Mouse (Mus musculus): ENCODE results near the gene Fam92b. TPM values are rescaled to one million over a fixed set of nuclear protein-coding genes. Genes with fewer than 3 reads are reported as not detected.

Fam92b gene
- polyA plus RNA-seq, 1 experiment from 2014 or later = 0.27 TPM

DNA sequence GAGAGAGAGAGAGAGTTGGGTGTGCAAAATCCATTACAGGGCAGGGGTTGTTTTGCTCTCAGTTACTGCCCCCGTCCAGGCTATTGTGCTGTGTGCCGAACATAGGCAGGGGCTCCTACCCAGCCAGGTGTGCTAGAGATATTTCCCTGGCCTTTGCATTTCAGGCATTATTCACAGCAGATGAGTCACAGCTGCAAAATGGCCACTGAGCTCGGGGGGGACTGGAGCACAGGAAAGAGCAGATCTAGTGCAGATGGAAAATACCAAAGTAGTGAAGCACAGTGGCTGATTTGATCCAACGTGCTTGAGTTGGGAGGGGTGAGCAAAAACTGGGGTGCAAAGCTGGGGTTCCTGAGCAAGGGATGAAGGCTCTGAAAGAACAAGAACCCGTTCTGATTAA, 56.3 kb downstream of the Fam92b start:
- DNase-seq (ENCODE audit: low spot score) (no peak), ATAC-seq (ENCODE audit: insufficient number of reproducible peaks, low FRiP score, low TSS enrichment, low read depth) (no peak)
- Histone ChIP-seq H3K4me2 (ENCODE audit: low read depth, severe bottlenecking) (no peak overlapping the region), H3K4me1 (ENCODE audit: control insufficient read depth, insufficient read depth, low read length) (no peaks in the 10 kb centered on the region), H3K9me3 (ENCODE audit: control insufficient read depth, low read length) (no peaks in the 10 kb centered on the region), H3K4me3 (ENCODE audit: low read depth, low read length) (no peak overlapping the region), H3K9ac (ENCODE audit: low read length) (no peak overlapping the region), H3K27me3 (ENCODE audit: control insufficient read depth, insufficient read depth, low read length) (peaks cover 14% of the 10 kb centered on the region; the same call in 1 of the 2 replicates), H3K36me3 (ENCODE audit: control insufficient read depth, insufficient read depth, low read length) (no peaks in the 10 kb centered on the region), H3K27ac (replicated peaks; ENCODE audit: low read depth, low read length) (no peak overlapping the region)
- WGBS = 72% methylated on average over 5 of the region's 5 CpGs

- DNase-seq (ENCODE audit: low spot score) = no peak
- Histone ChIP-seq H3K9me3 (ENCODE audit: control insufficient read depth, low read length) (no peaks in the 10 kb centered on the region), H3K27me3 (ENCODE audit: control insufficient read depth, insufficient read depth, low read length) (peaks cover 23% of the 10 kb centered on the region), H3K9ac (ENCODE audit: low read length) (no peak overlapping the region), H3K4me2 (ENCODE audit: low read depth, severe bottlenecking) (no peak overlapping the region), H3K4me3 (ENCODE audit: low read depth, low read length) (no peak overlapping the region), H3K36me3 (ENCODE audit: control insufficient read depth, insufficient read depth, low read length) (no peaks in the 10 kb centered on the region), H3K27ac (replicated peaks; ENCODE audit: low read depth, low read length) (no peak overlapping the region), H3K4me1 (ENCODE audit: control insufficient read depth, insufficient read depth, low read length) (no peaks in the 10 kb centered on the region)
- 84% methylated on average over 6 of the region's 6 CpGs for WGBS
- ATAC-seq (ENCODE audit: insufficient number of reproducible peaks, low FRiP score, low TSS enrichment, low read depth) = no peak
Observed at GRCm38 (mm10) chr8:120119931-120120330, 57.3 kb downstream of the Fam92b start.

GRCm38 (mm10) chr8:120119429-120119828, 57.8 kb downstream of the Fam92b start:
- ATAC-seq (ENCODE audit: insufficient number of reproducible peaks, low FRiP score, low TSS enrichment, low read depth) = no peak
- Histone ChIP-seq H3K4me3 (ENCODE audit: low read depth, low read length) (no peak overlapping the region), H3K27ac (replicated peaks; ENCODE audit: low read depth, low read length) (no peak overlapping the region), H3K9ac (ENCODE audit: low read length) (no peak overlapping the region), H3K9me3 (ENCODE audit: control insufficient read depth, low read length) (no peaks in the 10 kb centered on the region), H3K27me3 (ENCODE audit: control insufficient read depth, insufficient read depth, low read length) (peaks cover 28% of the 10 kb centered on the region), H3K36me3 (ENCODE audit: control insufficient read depth, insufficient read depth, low read length) (no peaks in the 10 kb centered on the region), H3K4me1 (ENCODE audit: control insufficient read depth, insufficient read depth, low read length) (0 out of 2 replicates have a peak, but pooled peaks cover 3% of the 10 kb centered on the region), H3K4me2 (ENCODE audit: low read depth, severe bottlenecking) (no peak overlapping the region)
- 52% methylated on average over 3 of the region's 3 CpGs for WGBS
- DNase-seq (ENCODE audit: low spot score) = no peak

DNA sequence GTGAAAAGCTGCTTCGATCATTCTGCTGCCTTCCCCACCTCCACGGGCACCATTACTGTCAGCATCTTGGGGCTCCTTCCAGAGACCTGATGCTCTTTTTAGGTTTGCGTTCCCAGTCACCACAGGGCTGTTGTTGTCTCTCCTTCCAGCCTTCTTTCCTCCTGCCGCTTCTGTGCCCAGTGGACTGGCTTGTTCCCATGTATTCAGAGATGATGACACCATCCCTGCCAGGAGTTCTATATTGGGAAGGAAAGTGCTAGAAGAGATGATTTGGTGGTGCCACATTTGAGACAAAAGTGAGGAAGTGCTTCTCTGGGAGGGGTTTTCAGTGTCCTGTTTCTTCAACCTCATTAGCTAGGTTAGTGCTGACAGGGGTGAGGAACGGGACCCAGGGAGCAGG, 58.4 kb downstream of the Fam92b start:
- Histone ChIP-seq H3K4me3 (ENCODE audit: low read depth, low read length) (no peak overlapping the region), H3K4me1 (ENCODE audit: control insufficient read depth, insufficient read depth, low read length) (0 out of 2 replicates have a peak, but pooled peaks cover 3% of the 10 kb centered on the region), H3K9me3 (ENCODE audit: control insufficient read depth, low read length) (no peaks in the 10 kb centered on the region), H3K27me3 (ENCODE audit: control insufficient read depth, insufficient read depth, low read length) (peaks cover 32% of the 10 kb centered on the region), H3K36me3 (ENCODE audit: control insufficient read depth, insufficient read depth, low read length) (no peaks in the 10 kb centered on the region), H3K9ac (ENCODE audit: low read length) (no peak overlapping the region), H3K27ac (replicated peaks; ENCODE audit: low read depth, low read length) (no peak overlapping the region), H3K4me2 (ENCODE audit: low read depth, severe bottlenecking) (no peak overlapping the region)
- no peak for ATAC-seq (ENCODE audit: insufficient number of reproducible peaks, low FRiP score, low TSS enrichment, low read depth)
- 75% methylated on average over 5 of the region's 5 CpGs for WGBS
- no peak for DNase-seq (ENCODE audit: low spot score)

DNA sequence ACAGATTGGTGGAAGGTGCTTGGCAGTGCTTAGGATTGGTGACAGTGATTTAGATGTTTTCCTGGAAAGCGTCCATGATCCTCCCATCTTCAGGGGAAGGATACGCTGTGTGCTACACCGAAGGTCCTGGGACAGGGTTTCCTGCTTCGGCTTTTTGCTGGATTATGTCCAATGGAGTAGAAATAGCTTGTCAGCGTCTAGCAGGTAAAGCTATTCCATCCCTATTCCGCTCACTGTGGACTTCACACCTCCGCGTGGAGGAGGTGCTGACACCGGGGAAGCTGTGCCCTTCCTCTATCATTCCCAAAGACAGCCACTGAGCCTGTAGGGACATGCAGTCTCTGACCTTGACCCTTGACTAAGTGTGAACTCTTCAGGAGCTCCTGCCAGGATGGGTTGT, 59.1 kb downstream of the Fam92b start:
- 0 out of 2 replicates have a peak, but pooled peaks cover 3% of the 10 kb centered on the region for H3K4me1 ChIP-seq (ENCODE audit: control insufficient read depth, insufficient read depth, low read length)
- no peak overlapping the region for H3K4me2 ChIP-seq (ENCODE audit: low read depth, severe bottlenecking)
- ATAC-seq (ENCODE audit: insufficient number of reproducible peaks, low FRiP score, low TSS enrichment, low read depth) = no peak
- peaks cover 32% of the 10 kb centered on the region for H3K27me3 ChIP-seq (ENCODE audit: control insufficient read depth, insufficient read depth, low read length)
- H3K9me3 ChIP-seq (ENCODE audit: control insufficient read depth, low read length) = no peaks in the 10 kb centered on the region
- 86% methylated on average over 9 of the region's 9 CpGs for WGBS
- no peak overlapping the region for H3K27ac ChIP-seq (replicated peaks; ENCODE audit: low read depth, low read length)
- H3K36me3 ChIP-seq (ENCODE audit: control insufficient read depth, insufficient read depth, low read length) = no peaks in the 10 kb centered on the region
- no peak for DNase-seq (ENCODE audit: low spot score)
- H3K9ac ChIP-seq (ENCODE audit: low read length) = no peak overlapping the region
- H3K4me3 ChIP-seq (ENCODE audit: low read depth, low read length) = no peak overlapping the region

- WGBS = 67% methylated on average over 7 of the region's 7 CpGs
- no peak for DNase-seq (ENCODE audit: low spot score)
- ATAC-seq (ENCODE audit: insufficient number of reproducible peaks, low FRiP score, low TSS enrichment, low read depth) = no peak
- H3K9me3 ChIP-seq (ENCODE audit: control insufficient read depth, low read length) = no peaks in the 10 kb centered on the region
- no peak overlapping the region for H3K27ac ChIP-seq (replicated peaks; ENCODE audit: low read depth, low read length)
- no peak overlapping the region for H3K4me2 ChIP-seq (ENCODE audit: low read depth, severe bottlenecking)
- no peak overlapping the region for H3K4me3 ChIP-seq (ENCODE audit: low read depth, low read length)
- 0 out of 2 replicates have a peak, but pooled peaks cover 3% of the 10 kb centered on the region for H3K4me1 ChIP-seq (ENCODE audit: control insufficient read depth, insufficient read depth, low read length)
- no peak overlapping the region for H3K9ac ChIP-seq (ENCODE audit: low read length)
- H3K27me3 ChIP-seq (ENCODE audit: control insufficient read depth, insufficient read depth, low read length) = peaks cover 32% of the 10 kb centered on the region
- H3K36me3 ChIP-seq (ENCODE audit: control insufficient read depth, insufficient read depth, low read length) = no peaks in the 10 kb centered on the region
Observed at GRCm38 (mm10) chr8:120116600-120116999, 60.7 kb downstream of the Fam92b start.

Other genes starting within 250 kb of the Fam92b start
- 2.7 and 3.1 TPM in 2 replicates for gene Crispld2, start 185.0 kb downstream of the Fam92b start, polyA plus RNA-seq (2014; fragmentation: Nextera tagmentation; extraction: Ambion mirVana)
- gene Zdhhc7, start 76.0 kb downstream of the Fam92b start, polyA plus RNA-seq (2014; fragmentation: Nextera tagmentation; extraction: Ambion mirVana) = 22.7 and 24.6 TPM in 2 replicates
- 1.8 and 2.3 TPM in 2 replicates for gene 6430548M08Rik, start 63.3 kb downstream of the Fam92b start, polyA plus RNA-seq (2014; fragmentation: Nextera tagmentation; extraction: Ambion mirVana)
- 6.6 and 8.2 TPM in 2 replicates for gene Gse1, start 51.0 kb upstream of the Fam92b start, polyA plus RNA-seq (2014; fragmentation: Nextera tagmentation; extraction: Ambion mirVana)

Data from limb, embryonic 11.5 days (tissue).